Mouse (Mus musculus): Measurements from ENCODE around the gene Lrrc74b. TPM values are rescaled to one million over a fixed set of nuclear protein-coding genes. Genes with fewer than 3 reads are reported as not detected.
A peak's percentile ranks its signal among the peaks of the same experiment; 100 is the strongest.
"Not testable (repeated sequence)": the region's sequence is repeated elsewhere in the genome, so short reads cannot be mapped to it uniquely, and the experiment has no call there.

Gene Lrrc74b
- total and polyA plus RNA-seq, 3 experiments = 0.61 TPM; not detected in 2

DNA sequence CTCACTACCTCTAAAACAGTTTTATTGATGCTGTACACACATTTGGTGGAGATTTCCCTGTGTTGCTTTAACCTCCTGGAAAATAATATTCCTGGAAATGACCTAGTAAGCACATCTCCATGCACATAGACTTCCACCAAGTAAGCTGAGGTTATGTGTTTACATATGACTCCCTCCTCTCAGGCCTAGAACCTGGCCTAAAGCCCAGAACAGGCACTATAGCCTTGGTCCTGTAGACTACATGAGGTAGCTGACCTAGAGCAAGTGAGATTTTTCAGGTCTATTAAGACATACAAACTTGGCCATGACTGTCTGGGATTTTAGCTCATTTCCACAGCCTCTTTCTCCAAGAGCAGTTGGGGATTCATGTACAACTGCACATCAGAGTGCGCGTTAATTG is 50.9 kb downstream of the Lrrc74b start:
- intact Hi-C loops (cut with DNase I) = no loop called here
- Histone ChIP-seq H3K36me3 (ENCODE audit: control insufficient read depth, insufficient read depth, low read length) (no peaks in the 10 kb centered on the region), H3K4me3 (no peak overlapping the region), H3K9ac (ENCODE audit: low read depth, low read length) (no peak overlapping the region), H3K79me2 (replicated peaks; ENCODE audit: control insufficient read depth, insufficient read depth, low read length) (no peaks in the 10 kb centered on the region), H3K27me3 (ENCODE audit: control insufficient read depth, insufficient read depth, low read length) (no peaks in the 10 kb centered on the region), H3K27ac (no peak overlapping the region), H3K4me1 (ENCODE audit: control insufficient read depth, insufficient read depth, low read length) (peaks cover 3% of the 10 kb centered on the region)
- TF ChIP-seq EP300 (IDR thresholded peaks at IDR 0.05; ENCODE audit: insufficient read depth, low read depth, low read length) (no peak), CTCF (IDR thresholded peaks at IDR 0.05) (no peak), POLR2A (IDR thresholded peaks at IDR 0.05; ENCODE audit: insufficient read depth, low read depth, low read length) (no peak)
- DNase-seq = no peak
- WGBS = 100% methylated on average over 2 of the region's 2 CpGs

DNA sequence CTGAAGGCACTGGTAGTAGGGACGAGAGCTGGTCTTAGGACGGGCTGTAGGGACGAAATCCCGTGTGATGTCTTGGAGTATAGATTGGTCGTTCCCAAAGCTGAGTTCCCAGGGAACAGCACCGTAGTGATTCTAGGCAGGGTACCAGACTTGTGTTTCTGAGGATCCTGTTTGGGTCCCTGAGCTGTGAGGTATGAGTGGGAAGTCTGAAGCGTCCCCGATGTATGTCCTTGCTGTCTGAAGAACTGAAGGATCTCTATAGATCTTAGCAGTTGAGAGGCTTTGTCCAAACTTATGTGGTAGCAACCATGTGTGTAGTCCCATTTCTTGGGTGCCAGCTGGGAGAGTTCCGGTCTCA is 51.8 kb downstream of the Lrrc74b start:
- TF ChIP-seq EP300 (IDR thresholded peaks at IDR 0.05; ENCODE audit: insufficient read depth, low read depth, low read length) (no peak), CTCF (IDR thresholded peaks at IDR 0.05) (no peak), POLR2A (IDR thresholded peaks at IDR 0.05; ENCODE audit: insufficient read depth, low read depth, low read length) (no peak)
- no peaks in the 10 kb centered on the region for H3K79me2 ChIP-seq (replicated peaks; ENCODE audit: control insufficient read depth, insufficient read depth, low read length)
- peaks cover 3% of the 10 kb centered on the region for H3K4me1 ChIP-seq (ENCODE audit: control insufficient read depth, insufficient read depth, low read length)
- intact Hi-C loops (cut with DNase I) = loop anchor here (2.0 kb wide), 1 partner anchor 56 kb away; no protein-coding TSS in a partner anchor
- no peaks in the 10 kb centered on the region for H3K27me3 ChIP-seq (ENCODE audit: control insufficient read depth, insufficient read depth, low read length)
- peak overlapping the region; percentile 80 for H3K4me3 ChIP-seq
- H3K9ac ChIP-seq (ENCODE audit: low read depth, low read length) = peak overlapping the region; percentile 76
- WGBS = 7% methylated on average over 9 of the region's 9 CpGs
- H3K36me3 ChIP-seq (ENCODE audit: control insufficient read depth, insufficient read depth, low read length) = no peaks in the 10 kb centered on the region
- peak overlapping the region; percentile 95 for H3K27ac ChIP-seq
- DNase-seq = no peak

- Histone ChIP-seq H3K27me3 (ENCODE audit: control insufficient read depth, insufficient read depth, low read length) (no peaks in the 10 kb centered on the region), H3K9ac (ENCODE audit: low read depth, low read length) (peak within 1 kb of the TSS; percentile 76), H3K4me3 (peak within 1 kb of the TSS; percentile 80), H3K79me2 (replicated peaks; ENCODE audit: control insufficient read depth, insufficient read depth, low read length) (no peaks in the 10 kb centered on the region), H3K36me3 (ENCODE audit: control insufficient read depth, insufficient read depth, low read length) (no peaks in the 10 kb centered on the region), H3K27ac (peak within 1 kb of the TSS; percentile 95), H3K4me1 (ENCODE audit: control insufficient read depth, insufficient read depth, low read length) (peaks cover 3% of the 10 kb centered on the region)
- intact Hi-C loops (cut with DNase I) = loop anchor here (1.0 to 2.0 kb wide), 2 partner anchors 23 to 56 kb away; partner anchors contain the start of gene Thap7
- peak; percentile 93 for DNase-seq
- TF ChIP-seq POLR2A (IDR thresholded peaks at IDR 0.05; ENCODE audit: insufficient read depth, low read depth, low read length) (peak; percentile 87), EP300 (IDR thresholded peaks at IDR 0.05; ENCODE audit: insufficient read depth, low read depth, low read length) (no peak), CTCF (IDR thresholded peaks at IDR 0.05) (peak; percentile 44)
- under 1% methylated on average over 50 of the region's 50 CpGs for WGBS
Observed at GRCm38 (mm10) chr16:17508546-17509239, 52.4 kb downstream of the Lrrc74b start, which contains the start of gene Lztr1. Lztr1 (plus strand) TSS chr16:17508688.

DNA sequence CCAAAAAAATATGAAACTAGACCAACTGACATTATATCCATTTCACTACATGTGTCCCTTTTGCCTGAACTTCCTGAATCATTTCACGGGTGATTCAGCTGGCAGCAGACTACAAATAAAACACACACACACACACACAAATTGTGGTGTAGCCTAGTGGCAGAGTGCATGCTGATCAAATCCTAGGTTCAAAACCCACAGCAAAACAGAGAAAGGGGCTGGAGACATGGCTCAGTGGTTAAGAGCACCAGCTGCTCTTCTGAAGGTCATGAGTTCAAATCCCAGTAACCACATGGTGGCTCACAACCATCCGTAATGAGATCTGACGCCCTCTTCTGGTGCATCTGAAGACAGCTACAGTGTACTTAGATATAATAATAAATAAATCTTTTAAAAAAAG is 53.0 kb downstream of the Lrrc74b start:
- peak overlapping the region; percentile 80 for H3K4me3 ChIP-seq

GRCm38 (mm10) chr16:17507018-17507552 is 54.0 kb downstream of the Lrrc74b start:
- no peak for DNase-seq
- TF ChIP-seq POLR2A (IDR thresholded peaks at IDR 0.05; ENCODE audit: insufficient read depth, low read depth, low read length) (no peak), CTCF (IDR thresholded peaks at IDR 0.05) (no peak), EP300 (IDR thresholded peaks at IDR 0.05; ENCODE audit: insufficient read depth, low read depth, low read length) (no peak)
- H3K27ac ChIP-seq = no peak overlapping the region

More for the DNA sequence above, 53.0 kb downstream of the Lrrc74b start:
- H3K36me3 ChIP-seq (ENCODE audit: control insufficient read depth, insufficient read depth, low read length); H3K79me2 ChIP-seq (replicated peaks; ENCODE audit: control insufficient read depth, insufficient read depth, low read length); H3K9ac ChIP-seq (ENCODE audit: low read depth, low read length); H3K4me1 ChIP-seq (ENCODE audit: control insufficient read depth, insufficient read depth, low read length); H3K27me3 ChIP-seq (ENCODE audit: control insufficient read depth, insufficient read depth, low read length); DNase-seq: not testable (repeated sequence)
- H3K27ac ChIP-seq = peak overlapping the region; percentile 95
- WGBS = 20% methylated on average over 3 of the region's 3 CpGs
- intact Hi-C loops (cut with DNase I) = loop anchor here (1.0 to 2.0 kb wide), 2 partner anchors 23 to 55 kb away; partner anchors contain the start of gene Thap7

GRCm38 (mm10) chr16:17502681-17503080 is 58.4 kb downstream of the Lrrc74b start:
- DNase-seq = no peak
- H3K4me1 ChIP-seq (ENCODE audit: control insufficient read depth, insufficient read depth, low read length) = no peaks in the 10 kb centered on the region
- no peaks in the 10 kb centered on the region for H3K79me2 ChIP-seq (replicated peaks; ENCODE audit: control insufficient read depth, insufficient read depth, low read length)
- H3K4me3 ChIP-seq = no peak overlapping the region
- H3K36me3 ChIP-seq (ENCODE audit: control insufficient read depth, insufficient read depth, low read length) = no peaks in the 10 kb centered on the region
- no peaks in the 10 kb centered on the region for H3K27me3 ChIP-seq (ENCODE audit: control insufficient read depth, insufficient read depth, low read length)
- no peak overlapping the region for H3K27ac ChIP-seq
- intact Hi-C loops (cut with DNase I) = no loop called here
- H3K9ac ChIP-seq (ENCODE audit: low read depth, low read length) = no peak overlapping the region
- TF ChIP-seq EP300 (IDR thresholded peaks at IDR 0.05; ENCODE audit: insufficient read depth, low read depth, low read length) (no peak), POLR2A (IDR thresholded peaks at IDR 0.05; ENCODE audit: insufficient read depth, low read depth, low read length) (no peak), CTCF (IDR thresholded peaks at IDR 0.05) (no peak)
- WGBS = 63% methylated on average over 4 of the region's 4 CpGs

More at GRCm38 (mm10) chr16:17507018-17507552, 54.0 kb downstream of the Lrrc74b start:
- Histone ChIP-seq H3K4me3 (no peak overlapping the region), H3K4me1 (ENCODE audit: control insufficient read depth, insufficient read depth, low read length) (peaks cover 3% of the 10 kb centered on the region), H3K27me3 (ENCODE audit: control insufficient read depth, insufficient read depth, low read length) (no peaks in the 10 kb centered on the region), H3K36me3 (ENCODE audit: control insufficient read depth, insufficient read depth, low read length) (no peaks in the 10 kb centered on the region), H3K9ac (ENCODE audit: low read depth, low read length) (no peak overlapping the region), H3K79me2 (replicated peaks; ENCODE audit: control insufficient read depth, insufficient read depth, low read length) (no peaks in the 10 kb centered on the region)
- intact Hi-C loops (cut with DNase I) = no loop called here
- 73% methylated on average over 5 of the region's 5 CpGs for WGBS

Measured in heart, adult 2 months (tissue).